Mouse (Mus musculus): ENCODE measurements around the gene Pth2.

Pth2 gene

DNA sequence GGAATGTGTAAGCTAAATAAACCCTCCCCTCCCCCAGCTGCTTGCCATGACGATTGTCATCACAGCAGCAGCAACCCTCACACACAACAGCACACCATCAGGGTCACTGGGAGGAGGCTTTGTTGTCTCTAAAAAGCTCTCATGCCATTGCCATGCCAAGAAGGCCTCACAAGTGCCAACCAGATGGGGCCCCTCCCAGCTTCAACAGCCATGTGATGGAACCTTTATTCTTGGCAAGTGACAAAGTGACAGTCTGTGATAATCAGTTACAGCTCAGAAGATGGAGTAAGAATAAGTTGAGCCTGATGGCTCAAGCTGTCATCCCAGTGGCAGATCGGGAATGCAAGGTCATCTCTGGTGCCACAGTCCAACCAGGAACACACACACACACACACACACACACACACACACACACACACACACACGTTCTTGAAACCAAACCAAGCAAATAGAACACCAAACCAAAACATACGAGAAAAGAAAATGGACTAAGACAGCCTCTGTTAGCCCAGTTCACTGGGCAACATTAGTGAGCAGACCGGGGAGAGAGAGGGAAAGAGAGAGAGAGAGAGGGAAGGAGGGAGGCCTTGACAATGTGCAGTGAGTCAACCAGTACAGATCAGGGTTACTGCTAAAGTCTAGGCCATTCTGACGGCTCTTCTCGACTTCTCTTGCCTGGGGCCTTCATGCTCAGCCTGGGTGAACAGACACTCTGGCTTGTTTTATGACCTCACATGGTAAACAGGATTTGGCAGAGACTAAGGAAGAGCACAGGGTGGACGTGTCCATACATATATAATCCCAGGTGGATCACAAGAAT, 40.7 kb upstream of the Pth2 start:
- TF ChIP-seq NANOG (IDR thresholded peaks at IDR 0.05; ENCODE audit: borderline replicate concordance, low read length) (no peak), CTCF (conservative IDR thresholded peaks at IDR 0.05; ENCODE audit: low read length) (no peak), POU5F1 (IDR thresholded peaks at IDR 0.05; ENCODE audit: borderline replicate concordance, low read length) (no peak)
- Histone ChIP-seq H3K27me3 (ENCODE audit: insufficient read depth, low read length) (peaks cover 23% of the 10 kb centered on the region), H3K4me1 (replicated peaks; ENCODE audit: low read depth, low read length) (peaks cover 24% of the 10 kb centered on the region), H3K4me3 (replicated peaks; ENCODE audit: low read length) (no peak overlapping the region), H3K36me3 (ENCODE audit: insufficient read depth, low read length) (peaks cover 48% of the 10 kb centered on the region), H3K9me3 (ENCODE audit: low read length) (no peaks in the 10 kb centered on the region)

DNA sequence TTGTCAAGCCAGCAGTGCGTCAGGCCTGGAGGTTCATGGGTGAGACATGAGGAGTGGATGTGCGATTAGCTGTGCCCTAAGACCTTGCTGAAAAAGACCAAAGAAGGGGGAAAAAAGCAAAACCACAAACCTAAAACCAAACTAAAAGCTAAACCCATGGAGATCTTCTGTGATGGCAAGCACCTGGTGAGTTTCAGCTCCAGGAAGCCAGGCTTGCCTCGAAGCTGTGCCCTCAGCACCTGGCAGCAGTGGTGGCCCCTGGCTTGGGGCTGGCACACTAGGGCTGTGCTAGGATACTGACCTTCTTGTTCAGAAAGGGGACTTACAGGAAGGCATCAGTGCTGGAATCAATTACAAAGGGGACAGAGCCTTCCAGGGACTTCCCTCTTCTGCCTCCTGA, 39.5 kb upstream of the Pth2 start:
- Histone ChIP-seq H3K36me3 (ENCODE audit: insufficient read depth, low read length) (peaks cover 60% of the 10 kb centered on the region), H3K4me3 (replicated peaks; ENCODE audit: low read length) (no peak overlapping the region), H3K4me1 (replicated peaks; ENCODE audit: low read depth, low read length) (peaks cover 16% of the 10 kb centered on the region), H3K27me3 (ENCODE audit: insufficient read depth, low read length) (peaks cover 13% of the 10 kb centered on the region; the same call in 1 of the 2 replicates), H3K9me3 (ENCODE audit: low read length) (no peaks in the 10 kb centered on the region)
- TF ChIP-seq NANOG (IDR thresholded peaks at IDR 0.05; ENCODE audit: borderline replicate concordance, low read length) (no peak), CTCF (conservative IDR thresholded peaks at IDR 0.05; ENCODE audit: low read length) (no peak)

DNA sequence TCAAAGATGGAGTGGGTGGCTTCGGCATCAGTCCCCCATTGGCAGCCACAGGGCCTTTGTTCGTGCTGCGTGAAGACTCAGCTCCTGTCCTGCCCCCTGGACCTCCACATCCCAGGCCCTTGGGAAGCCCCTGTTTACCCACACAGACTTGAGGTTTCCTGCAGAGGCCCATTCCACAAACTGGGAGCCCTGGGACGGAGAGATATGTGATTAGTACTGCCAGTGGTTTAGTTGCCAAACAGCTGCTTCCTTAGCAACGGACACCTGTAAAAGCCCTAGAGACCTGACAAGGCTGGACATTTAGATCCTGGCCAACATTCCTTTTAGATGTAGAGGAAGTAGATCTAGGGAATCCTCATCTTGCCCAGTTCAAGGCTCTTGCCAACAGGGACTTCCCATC, 38.9 kb upstream of the Pth2 start:
- Histone ChIP-seq H3K27me3 (ENCODE audit: insufficient read depth, low read length) (peaks cover 9% of the 10 kb centered on the region; the same call in 1 of the 2 replicates), H3K4me1 (replicated peaks; ENCODE audit: low read depth, low read length) (peaks cover 12% of the 10 kb centered on the region), H3K9me3 (ENCODE audit: low read length) (no peaks in the 10 kb centered on the region), H3K36me3 (ENCODE audit: insufficient read depth, low read length) (peaks cover 66% of the 10 kb centered on the region), H3K4me3 (replicated peaks; ENCODE audit: low read length) (no peak overlapping the region)
- TF ChIP-seq NANOG (IDR thresholded peaks at IDR 0.05; ENCODE audit: borderline replicate concordance, low read length) (no peak), POU5F1 (IDR thresholded peaks at IDR 0.05; ENCODE audit: borderline replicate concordance, low read length) (no peak), CTCF (conservative IDR thresholded peaks at IDR 0.05; ENCODE audit: low read length) (no peak)

DNA sequence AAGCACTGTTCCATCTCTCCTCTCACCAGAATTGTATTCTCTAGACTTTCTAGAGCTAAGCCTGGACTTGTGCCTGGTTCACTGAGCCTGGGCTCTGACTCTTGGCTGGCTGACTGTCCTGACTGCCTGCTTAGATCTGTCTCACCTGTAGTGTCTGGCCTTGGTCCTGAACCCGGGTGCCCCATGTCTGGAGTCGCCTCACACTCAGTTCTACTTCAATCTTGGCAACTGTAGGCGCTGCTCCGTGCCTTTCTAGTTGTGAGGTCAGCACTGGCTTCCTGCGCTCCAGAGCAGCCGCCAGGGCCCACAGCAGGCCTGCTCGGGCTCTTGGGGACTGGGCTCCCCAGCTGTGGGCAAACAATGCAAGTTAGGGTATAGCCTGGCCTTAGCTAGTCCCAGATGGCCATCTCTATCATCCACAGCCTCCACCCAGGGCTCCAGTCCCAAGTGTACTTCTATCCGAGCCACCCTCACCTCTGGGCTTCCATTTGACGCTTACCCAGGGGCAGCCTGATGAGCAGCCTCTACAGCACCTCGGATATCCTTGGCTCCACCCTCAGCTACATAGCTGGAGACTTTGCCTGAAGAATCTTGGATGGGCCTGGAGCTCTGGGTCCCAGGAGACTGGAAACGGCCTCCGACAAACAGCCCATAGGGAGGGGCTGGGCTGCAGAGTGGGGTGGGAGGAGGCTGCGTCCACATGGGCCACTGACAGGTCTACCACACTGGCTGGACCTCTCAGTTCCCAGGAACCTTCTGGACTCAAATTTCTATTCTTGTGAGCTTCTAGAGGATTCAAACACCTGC, 36.2 kb upstream of the Pth2 start:
- Histone ChIP-seq H3K4me1 (replicated peaks; ENCODE audit: low read depth, low read length) (peaks cover 9% of the 10 kb centered on the region), H3K9me3 (ENCODE audit: low read length) (no peaks in the 10 kb centered on the region), H3K27me3 (ENCODE audit: insufficient read depth, low read length) (no peaks in the 10 kb centered on the region), H3K4me3 (replicated peaks; ENCODE audit: low read length) (no peak overlapping the region), H3K36me3 (ENCODE audit: insufficient read depth, low read length) (peaks cover 93% of the 10 kb centered on the region)
- TF ChIP-seq NANOG (IDR thresholded peaks at IDR 0.05; ENCODE audit: borderline replicate concordance, low read length) (no peak), POU5F1 (IDR thresholded peaks at IDR 0.05; ENCODE audit: borderline replicate concordance, low read length) (no peak), CTCF (conservative IDR thresholded peaks at IDR 0.05; ENCODE audit: low read length) (no peak)

DNA sequence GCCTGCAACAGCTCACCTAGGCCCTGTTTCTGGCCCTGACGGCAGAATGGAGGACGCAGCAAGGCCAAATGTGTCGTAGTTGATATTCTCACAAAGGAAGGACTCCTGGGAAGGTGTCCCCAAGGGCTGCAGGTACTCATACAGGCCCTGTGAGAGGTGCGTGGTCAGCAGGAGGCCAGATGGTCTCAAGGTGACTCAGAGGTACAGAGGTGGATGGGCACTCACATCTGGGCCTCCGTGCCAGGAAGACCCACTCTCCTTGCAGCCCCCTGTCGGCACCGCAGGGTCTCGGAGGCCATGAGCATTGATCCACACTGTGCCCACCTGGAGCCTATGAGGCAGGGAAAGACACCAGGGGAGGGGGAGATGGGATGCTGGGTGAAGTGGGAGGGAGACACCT, 35.3 kb upstream of the Pth2 start:
- no peaks in the 10 kb centered on the region for H3K9me3 ChIP-seq (ENCODE audit: low read length)
- H3K27me3 ChIP-seq (ENCODE audit: insufficient read depth, low read length): no peaks in the 10 kb centered on the region
- H3K4me3 ChIP-seq (replicated peaks; ENCODE audit: low read length): no peak overlapping the region
- H3K4me1 ChIP-seq (replicated peaks; ENCODE audit: low read depth, low read length): peaks cover 14% of the 10 kb centered on the region
- H3K36me3 ChIP-seq (ENCODE audit: insufficient read depth, low read length): peaks cover 94% of the 10 kb centered on the region
- TF ChIP-seq NANOG (IDR thresholded peaks at IDR 0.05; ENCODE audit: borderline replicate concordance, low read length) (no peak), POU5F1 (IDR thresholded peaks at IDR 0.05; ENCODE audit: borderline replicate concordance, low read length) (no peak), CTCF (conservative IDR thresholded peaks at IDR 0.05; ENCODE audit: low read length) (no peak)

DNA sequence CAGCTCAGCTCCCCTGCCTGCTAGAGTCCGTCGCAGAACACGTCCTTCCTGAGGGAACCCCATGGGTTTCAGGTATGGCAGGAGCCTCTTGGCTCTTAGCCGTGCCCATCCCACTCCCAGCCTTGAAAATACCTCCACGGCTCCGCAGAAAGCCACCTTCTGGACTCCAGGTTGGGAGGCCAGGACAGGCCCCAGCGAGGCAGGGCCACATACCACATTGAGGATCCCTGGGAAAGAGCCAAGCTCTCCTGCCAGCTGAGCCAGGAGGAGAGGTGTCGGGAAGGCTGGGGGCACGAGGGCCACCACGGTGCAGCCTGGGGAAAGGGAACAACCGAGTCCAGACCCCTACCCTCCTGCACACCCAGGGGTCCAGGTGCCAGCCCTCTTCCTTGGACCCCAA, 33.5 kb upstream of the Pth2 start:
- Histone ChIP-seq H3K4me1 (replicated peaks; ENCODE audit: low read depth, low read length) (peaks cover 31% of the 10 kb centered on the region), H3K4me3 (replicated peaks; ENCODE audit: low read length) (no peak overlapping the region), H3K36me3 (ENCODE audit: insufficient read depth, low read length) (peaks cover 94% of the 10 kb centered on the region), H3K9me3 (ENCODE audit: low read length) (no peaks in the 10 kb centered on the region), H3K27me3 (ENCODE audit: insufficient read depth, low read length) (no peaks in the 10 kb centered on the region)
- no peak for TF ChIP-seq CTCF (conservative IDR thresholded peaks at IDR 0.05; ENCODE audit: low read length)
- TF ChIP-seq POU5F1 (IDR thresholded peaks at IDR 0.05; ENCODE audit: borderline replicate concordance, low read length): no peak
- no peak for TF ChIP-seq NANOG (IDR thresholded peaks at IDR 0.05; ENCODE audit: borderline replicate concordance, low read length)

DNA sequence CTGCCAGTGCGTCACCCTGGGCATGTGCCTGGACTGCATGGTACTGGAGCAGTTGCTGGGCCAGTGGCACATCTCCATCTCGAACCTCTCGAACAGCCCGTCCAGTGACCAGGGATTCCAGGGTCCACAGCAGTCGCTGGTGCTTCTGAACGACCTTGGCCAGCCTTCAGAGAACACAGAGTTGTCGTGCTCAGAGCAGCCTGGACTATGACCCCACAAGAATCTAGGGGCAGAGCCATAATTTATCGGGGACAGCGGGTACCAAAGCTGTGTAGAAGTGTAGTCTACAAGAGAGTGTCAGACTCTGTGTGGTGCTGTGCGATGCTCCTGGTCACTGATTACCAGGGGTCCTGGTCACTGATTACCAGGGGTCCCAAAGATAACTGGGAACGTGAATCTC, 32.9 kb upstream of the Pth2 start:
- TF ChIP-seq NANOG (IDR thresholded peaks at IDR 0.05; ENCODE audit: borderline replicate concordance, low read length) (no peak), POU5F1 (IDR thresholded peaks at IDR 0.05; ENCODE audit: borderline replicate concordance, low read length) (no peak), CTCF (conservative IDR thresholded peaks at IDR 0.05; ENCODE audit: low read length) (no peak)
- Histone ChIP-seq H3K9me3 (ENCODE audit: low read length) (no peaks in the 10 kb centered on the region), H3K4me3 (replicated peaks; ENCODE audit: low read length) (no peak overlapping the region), H3K36me3 (ENCODE audit: insufficient read depth, low read length) (peaks cover 88% of the 10 kb centered on the region), H3K4me1 (replicated peaks; ENCODE audit: low read depth, low read length) (peaks cover 31% of the 10 kb centered on the region), H3K27me3 (ENCODE audit: insufficient read depth, low read length) (no peaks in the 10 kb centered on the region)

DNA sequence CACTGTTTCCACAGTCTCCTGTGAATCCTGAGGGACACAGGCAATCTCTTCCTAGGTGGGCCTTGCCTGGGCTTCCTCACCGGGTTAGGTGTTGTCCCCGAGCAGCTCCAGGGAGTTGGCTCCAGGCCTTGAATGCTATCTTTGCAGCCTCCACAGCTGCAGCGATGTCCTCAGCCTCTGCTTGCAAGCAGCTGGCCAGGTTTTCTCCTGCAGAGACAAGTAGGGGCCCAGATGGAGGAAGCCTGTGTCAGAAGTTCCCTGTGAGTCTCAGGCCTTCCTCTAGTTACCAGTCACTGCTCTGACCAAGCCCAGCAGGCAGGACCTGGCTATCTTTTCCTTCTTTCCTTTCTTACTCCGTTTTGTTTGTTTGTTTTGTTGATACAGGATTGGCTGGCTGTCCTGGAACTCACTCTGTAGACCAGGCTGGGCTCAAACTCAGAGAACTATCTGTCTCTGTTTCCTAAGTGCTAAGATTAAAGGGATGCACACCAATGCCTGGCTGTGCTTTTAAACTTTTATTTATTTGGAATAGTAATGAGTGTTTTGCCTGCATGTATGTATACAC, 32.2 kb upstream of the Pth2 start:
- H3K4me3 ChIP-seq (replicated peaks; ENCODE audit: low read length): no peak overlapping the region
- no peaks in the 10 kb centered on the region for H3K9me3 ChIP-seq (ENCODE audit: low read length)
- no peak for TF ChIP-seq POU5F1 (IDR thresholded peaks at IDR 0.05; ENCODE audit: borderline replicate concordance, low read length)
- no peak for TF ChIP-seq NANOG (IDR thresholded peaks at IDR 0.05; ENCODE audit: borderline replicate concordance, low read length)
- TF ChIP-seq CTCF (conservative IDR thresholded peaks at IDR 0.05; ENCODE audit: low read length): no peak
- H3K27me3 ChIP-seq (ENCODE audit: insufficient read depth, low read length): no peaks in the 10 kb centered on the region
- H3K4me1 ChIP-seq (replicated peaks; ENCODE audit: low read depth, low read length): peaks cover 37% of the 10 kb centered on the region
- H3K36me3 ChIP-seq (ENCODE audit: insufficient read depth, low read length): peaks cover 81% of the 10 kb centered on the region
